Mouse (Mus musculus): Measurements from ENCODE around the gene Hectd3. TPM values are rescaled to one million over a fixed set of nuclear protein-coding genes. Genes with fewer than 3 reads are reported as not detected.
A peak's percentile ranks its signal among the peaks of the same experiment; 100 is the strongest.

Hectd3 gene
- polyA plus RNA-seq, 1 experiment from 2014 or later = 10.3 TPM

DNA sequence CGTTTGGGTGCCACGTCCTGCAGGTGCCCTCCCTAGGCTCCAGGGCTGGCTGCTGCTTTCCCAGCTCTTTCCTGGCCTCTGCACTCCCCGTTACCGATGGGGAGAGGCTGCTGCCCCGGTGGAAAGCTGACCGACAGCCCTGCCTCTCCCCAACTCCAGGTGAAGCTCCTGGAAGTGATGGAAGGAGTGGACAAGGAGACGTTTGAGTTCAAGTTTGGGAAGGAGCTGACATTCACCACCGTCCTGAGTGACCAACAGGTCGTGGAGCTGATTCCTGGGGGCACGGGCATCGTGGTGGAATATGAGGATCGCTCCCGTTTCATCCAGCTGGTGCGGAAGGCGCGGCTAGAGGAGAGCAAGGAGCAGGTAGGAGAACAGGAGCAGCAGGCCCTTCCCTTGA lies 6.8 kb downstream of the Hectd3 start:
- Histone ChIP-seq H3K4me3 (replicated peaks; ENCODE audit: low read depth, low read length) (no peak overlapping the region), H3K4me1 (replicated peaks; ENCODE audit: insufficient read depth, low read length) (no peaks in the 10 kb centered on the region), H3K27me3 (ENCODE audit: insufficient read depth, low read length) (no peaks in the 10 kb centered on the region), H3K36me3 (ENCODE audit: insufficient read depth, low read length) (peaks cover 16% of the 10 kb centered on the region; the same call in 1 of the 2 replicates), H3K9ac (ENCODE audit: low read depth, low read length) (no peak overlapping the region), H3K27ac (no peak overlapping the region), H3K4me2 (ENCODE audit: low read length) (no peak overlapping the region), H3K9me3 (replicated peaks; ENCODE audit: low read length) (no peaks in the 10 kb centered on the region)
- ATAC-seq (replicated peaks; ENCODE audit: low FRiP score, low read depth) (no peak), DNase-seq (ENCODE audit: low spot score) (no peak)
- 90% methylated on average over 16 of the region's 16 CpGs for WGBS
- TF ChIP-seq CTCF (IDR thresholded peaks at IDR 0.05; ENCODE audit: low read depth) = no peak

DNA sequence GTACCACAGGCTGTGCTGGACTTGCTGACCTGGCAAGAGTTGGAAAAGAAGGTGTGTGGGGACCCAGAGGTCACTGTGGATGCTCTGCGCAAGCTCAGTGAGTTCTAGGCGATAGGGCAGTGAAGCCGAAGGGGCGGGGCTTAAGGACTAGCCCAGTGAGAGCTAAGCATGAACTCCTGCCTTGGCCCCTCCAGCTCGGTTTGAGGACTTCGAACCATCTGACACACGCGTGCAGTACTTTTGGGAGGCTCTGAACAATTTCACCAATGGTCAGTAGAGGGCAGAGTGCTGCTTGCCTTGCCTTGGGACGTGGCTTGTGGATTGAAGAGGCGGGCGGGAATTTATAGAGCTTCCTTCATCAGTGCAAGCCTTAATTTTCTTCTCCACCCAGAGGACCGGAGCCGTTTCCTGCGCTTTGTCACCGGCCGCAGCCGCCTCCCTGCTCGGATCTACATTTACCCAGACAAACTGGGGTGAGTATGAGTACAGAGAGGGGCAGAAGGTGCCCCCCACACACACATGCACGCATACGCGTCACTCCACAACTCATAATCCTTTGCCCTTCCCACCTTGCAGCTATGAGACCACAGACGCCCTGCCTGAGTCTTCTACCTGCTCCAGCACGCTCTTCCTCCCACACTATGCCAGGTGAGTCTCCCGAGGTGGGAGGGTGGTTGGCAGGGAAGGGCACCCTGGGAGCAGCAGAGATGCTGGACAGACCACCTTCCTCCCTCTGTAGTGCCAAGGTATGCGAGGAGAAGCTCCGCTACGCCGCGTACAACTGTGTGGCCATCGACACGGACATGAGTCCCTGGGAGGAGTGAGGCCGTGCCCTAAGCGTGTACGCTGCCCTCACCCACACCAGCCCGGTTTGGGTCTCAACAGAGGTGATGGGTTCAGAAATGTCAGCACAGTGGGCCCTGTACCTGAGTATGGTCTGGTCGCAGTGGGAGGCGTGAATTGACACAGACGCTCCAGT lies 7.7 kb downstream of the Hectd3 start:
- peaks cover 16% of the 10 kb centered on the region; the same call in 1 of the 2 replicates for H3K36me3 ChIP-seq (ENCODE audit: insufficient read depth, low read length)
- no peak overlapping the region for H3K27ac ChIP-seq
- H3K4me2 ChIP-seq (ENCODE audit: low read length) = no peak overlapping the region
- no peaks in the 10 kb centered on the region for H3K27me3 ChIP-seq (ENCODE audit: insufficient read depth, low read length)
- peak; percentile 86 for DNase-seq (ENCODE audit: low spot score)
- peak; percentile 86 for ATAC-seq (replicated peaks; ENCODE audit: low FRiP score, low read depth)
- 54% methylated on average over 38 of the region's 38 CpGs for WGBS
- no peak overlapping the region for H3K4me3 ChIP-seq (replicated peaks; ENCODE audit: low read depth, low read length)
- peak; percentile 87 for TF ChIP-seq CTCF (IDR thresholded peaks at IDR 0.05; ENCODE audit: low read depth)
- H3K4me1 ChIP-seq (replicated peaks; ENCODE audit: insufficient read depth, low read length) = no peaks in the 10 kb centered on the region
- no peaks in the 10 kb centered on the region for H3K9me3 ChIP-seq (replicated peaks; ENCODE audit: low read length)
- H3K9ac ChIP-seq (ENCODE audit: low read depth, low read length) = no peak overlapping the region

DNA sequence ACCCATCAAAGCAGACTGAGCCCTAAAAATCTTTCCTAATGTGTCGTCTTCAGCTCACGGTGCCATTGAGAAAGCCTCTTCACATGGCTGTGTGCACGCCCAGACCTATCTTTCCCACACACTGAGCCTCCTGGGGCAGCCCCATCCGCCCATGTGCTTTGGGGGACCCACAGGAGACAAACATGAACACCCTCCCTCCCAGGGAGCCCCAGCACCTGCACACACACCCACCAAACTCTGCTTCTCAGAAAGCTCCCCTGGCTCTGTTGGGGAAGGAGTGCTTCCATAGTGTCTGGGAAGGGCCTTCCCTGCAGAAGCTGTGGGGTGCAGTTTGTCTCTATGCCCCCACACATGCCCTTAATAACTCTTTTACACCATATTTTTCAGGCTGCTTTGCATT lies 9.5 kb downstream of the Hectd3 start:
- DNase-seq (ENCODE audit: low spot score) (no peak), ATAC-seq (replicated peaks; ENCODE audit: low FRiP score, low read depth) (no peak)
- Histone ChIP-seq H3K4me2 (ENCODE audit: low read length) (no peak overlapping the region), H3K4me1 (replicated peaks; ENCODE audit: insufficient read depth, low read length) (no peaks in the 10 kb centered on the region), H3K27me3 (ENCODE audit: insufficient read depth, low read length) (no peaks in the 10 kb centered on the region), H3K9me3 (replicated peaks; ENCODE audit: low read length) (no peaks in the 10 kb centered on the region), H3K4me3 (replicated peaks; ENCODE audit: low read depth, low read length) (no peak overlapping the region), H3K27ac (no peak overlapping the region), H3K9ac (ENCODE audit: low read depth, low read length) (no peak overlapping the region), H3K36me3 (ENCODE audit: insufficient read depth, low read length) (peaks cover 7% of the 10 kb centered on the region; the same call in 1 of the 2 replicates)
- 87% methylated on average over 4 of the region's 4 CpGs for WGBS
- no peak for TF ChIP-seq CTCF (IDR thresholded peaks at IDR 0.05; ENCODE audit: low read depth)

DNA sequence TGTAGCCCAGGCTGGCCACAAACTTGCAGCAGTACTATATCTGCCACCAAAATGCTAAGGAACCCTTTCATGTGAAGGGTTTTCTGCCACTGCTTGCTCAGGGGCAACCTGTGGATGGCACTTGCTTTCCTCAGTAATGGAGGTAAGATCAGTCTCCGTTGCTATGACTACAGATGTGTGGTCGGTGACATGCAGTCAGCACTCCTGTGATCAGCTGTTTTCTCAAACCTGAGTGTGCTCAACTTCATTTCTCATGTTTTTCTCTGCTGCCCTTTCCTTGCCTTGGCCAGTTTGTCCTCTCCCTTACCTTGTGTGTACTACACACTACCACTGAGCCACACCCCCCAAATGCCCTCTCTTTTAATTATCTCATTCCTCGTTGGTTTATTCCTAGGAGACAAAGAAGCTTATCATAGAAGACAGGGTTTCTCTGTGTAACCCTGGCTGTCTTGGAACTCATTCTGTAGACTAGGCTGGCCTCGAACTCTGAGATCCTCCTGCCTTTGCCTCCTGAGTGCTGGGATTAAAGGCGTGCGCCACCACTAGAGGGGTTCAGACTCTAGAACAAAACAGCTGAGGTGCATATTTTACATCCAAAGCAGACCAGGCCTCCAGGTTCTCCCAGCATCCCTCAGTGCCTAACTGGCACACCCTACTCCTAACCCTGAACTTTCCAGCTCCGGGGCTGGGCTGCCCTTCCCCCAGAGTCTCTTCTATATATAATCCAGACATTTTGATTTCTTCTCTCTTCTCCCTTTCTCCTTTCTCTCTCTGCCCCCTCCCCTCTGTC lies 10.7 kb downstream of the Hectd3 start:
- Histone ChIP-seq H3K27ac (no peak overlapping the region), H3K9ac (ENCODE audit: low read depth, low read length) (no peak overlapping the region), H3K27me3 (ENCODE audit: insufficient read depth, low read length) (no peaks in the 10 kb centered on the region), H3K4me1 (replicated peaks; ENCODE audit: insufficient read depth, low read length) (no peaks in the 10 kb centered on the region), H3K4me2 (ENCODE audit: low read length) (no peak overlapping the region), H3K36me3 (ENCODE audit: insufficient read depth, low read length) (0 out of 2 replicates have a peak, but pooled peaks cover 4% of the 10 kb centered on the region), H3K4me3 (replicated peaks; ENCODE audit: low read depth, low read length) (no peak overlapping the region), H3K9me3 (replicated peaks; ENCODE audit: low read length) (no peaks in the 10 kb centered on the region)
- DNase-seq (ENCODE audit: low spot score) = no peak
- TF ChIP-seq CTCF (IDR thresholded peaks at IDR 0.05; ENCODE audit: low read depth) = no peak
- ATAC-seq (replicated peaks; ENCODE audit: low FRiP score, low read depth) = no peak
- 75% methylated on average over 7 of the region's 7 CpGs for WGBS

DNA sequence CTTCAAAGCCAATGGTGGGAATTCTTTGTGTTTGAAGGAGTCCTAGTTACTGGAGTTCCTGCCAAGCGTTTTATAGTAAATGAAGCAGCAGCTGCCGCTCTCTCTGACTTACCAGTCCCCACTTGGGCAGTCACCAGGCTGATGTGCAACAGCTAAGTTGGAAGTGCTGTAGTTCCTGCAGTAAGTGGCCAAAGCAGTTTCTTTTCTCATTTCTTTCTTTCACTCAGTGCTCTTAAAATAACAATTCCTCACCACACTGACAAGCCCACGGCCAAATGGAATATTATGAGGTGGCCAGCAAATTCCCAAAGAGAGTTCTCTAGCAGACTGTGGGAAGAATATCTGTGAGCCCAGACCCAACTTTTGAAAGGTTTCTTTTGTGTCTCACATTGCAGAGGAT lies 11.9 kb downstream of the Hectd3 start:
- WGBS = 65% methylated on average over 3 of the region's 3 CpGs

DNA sequence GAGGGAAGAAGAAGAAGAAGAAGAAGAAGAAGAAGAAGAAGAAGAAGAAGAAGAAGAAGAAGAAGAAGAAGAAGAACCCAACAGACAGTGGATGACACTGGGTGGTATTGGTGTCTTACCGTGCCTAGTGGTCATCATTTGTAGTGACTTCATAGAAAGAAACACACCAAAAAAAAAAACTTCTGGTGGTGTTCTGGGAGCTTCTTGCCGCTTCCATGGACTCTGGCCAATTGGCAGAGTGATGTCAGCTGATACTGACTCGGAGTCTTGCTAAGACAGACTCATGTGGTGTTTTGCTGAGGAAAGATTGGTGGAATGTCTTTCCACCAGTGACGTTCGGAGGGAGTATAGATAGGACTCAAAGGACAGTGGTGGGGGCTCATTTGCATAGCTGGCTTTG lies 15.1 kb downstream of the Hectd3 start:
- Histone ChIP-seq H3K9me3 (replicated peaks; ENCODE audit: low read length) (no peaks in the 10 kb centered on the region), H3K4me3 (replicated peaks; ENCODE audit: low read depth, low read length) (no peak overlapping the region), H3K9ac (ENCODE audit: low read depth, low read length) (no peak overlapping the region), H3K27me3 (ENCODE audit: insufficient read depth, low read length) (no peaks in the 10 kb centered on the region), H3K4me1 (replicated peaks; ENCODE audit: insufficient read depth, low read length) (no peaks in the 10 kb centered on the region), H3K36me3 (ENCODE audit: insufficient read depth, low read length) (no peaks in the 10 kb centered on the region), H3K4me2 (ENCODE audit: low read length) (no peak overlapping the region), H3K27ac (no peak overlapping the region)
- ATAC-seq (replicated peaks; ENCODE audit: low FRiP score, low read depth) = no peak
- TF ChIP-seq CTCF (IDR thresholded peaks at IDR 0.05; ENCODE audit: low read depth) = no peak
- DNase-seq (ENCODE audit: low spot score) = no peak
- WGBS = 82% methylated on average over 5 of the region's 5 CpGs

More for the DNA sequence above, 11.9 kb downstream of the Hectd3 start:
- ATAC-seq (replicated peaks; ENCODE audit: low FRiP score, low read depth) (no peak), DNase-seq (ENCODE audit: low spot score) (no peak)
- H3K9ac ChIP-seq (ENCODE audit: low read depth, low read length) = no peak overlapping the region
- no peaks in the 10 kb centered on the region for H3K4me1 ChIP-seq (replicated peaks; ENCODE audit: insufficient read depth, low read length)
- no peak overlapping the region for H3K27ac ChIP-seq
- H3K27me3 ChIP-seq (ENCODE audit: insufficient read depth, low read length) = no peaks in the 10 kb centered on the region
- H3K4me3 ChIP-seq (replicated peaks; ENCODE audit: low read depth, low read length) = no peak overlapping the region
- no peak for TF ChIP-seq CTCF (IDR thresholded peaks at IDR 0.05; ENCODE audit: low read depth)
- H3K9me3 ChIP-seq (replicated peaks; ENCODE audit: low read length) = no peaks in the 10 kb centered on the region
- 0 out of 2 replicates have a peak, but pooled peaks cover 4% of the 10 kb centered on the region for H3K36me3 ChIP-seq (ENCODE audit: insufficient read depth, low read length)
- H3K4me2 ChIP-seq (ENCODE audit: low read length) = no peak overlapping the region

Measured in kidney, postnatal 0 days (tissue).